ENCODE assay signal across 13 mouse cellular contexts in genomic region chr5:97097631-97098041, GRCm38 (mm10). TPM values are rescaled to one million over a fixed set of nuclear protein-coding genes. Genes with fewer than 3 reads are reported as not detected.
DNase-seq lines count a peak whose midpoint lies in the region; ATAC-seq lines count a peak whose summit lies in the region.
"Had no signal": no experiment of that assay in that cellular context is flagged by ENCODE, and none has a peak within 500 bp of the region (broad histone marks: within the 10 kb centered on the region; RNA-seq: fewer than 3 reads in every experiment).

No protein-coding gene starts in this region.

- no peak overlapping the region for H3K4me2 ChIP-seq in kidney, embryonic 16.5 days (replicated peaks; ENCODE audit: low read depth, low read length)
- no peak overlapping the region for H3K4me2 ChIP-seq in forebrain, embryonic 16.5 days (ENCODE audit: low read length)
- H3K4me2 ChIP-seq: neural tube, embryonic 12.5 days had no signal

- WGBS in kidney, embryonic 16.5 days, result 61% methylated on average over 9 of the region's 9 CpGs
- 70% methylated on average over 9 of the region's 9 CpGs for WGBS in forebrain, embryonic 16.5 days

- no peak overlapping the region for H3K27ac ChIP-seq in kidney, embryonic 16.5 days (ENCODE audit: low read length)
- no peak overlapping the region for H3K27ac ChIP-seq in forebrain, embryonic 16.5 days (ENCODE audit: low read length)
- H3K27ac ChIP-seq: neural tube, embryonic 12.5 days had no signal

- no peaks in the 10 kb centered on the region for H3K27me3 ChIP-seq in kidney, embryonic 16.5 days (ENCODE audit: insufficient read depth, low read length)
- H3K27me3 ChIP-seq in forebrain, embryonic 16.5 days (replicated peaks; ENCODE audit: control insufficient read depth, insufficient read depth, low read length), result no peaks in the 10 kb centered on the region
- H3K27me3 ChIP-seq: megakaryocyte, embryonic 14.5 days; neural tube, embryonic 12.5 days had no signal

- H3K4me1 ChIP-seq in kidney, embryonic 16.5 days (ENCODE audit: insufficient read depth, low read length), result no peaks in the 10 kb centered on the region
- no peaks in the 10 kb centered on the region for H3K4me1 ChIP-seq in forebrain, embryonic 16.5 days (replicated peaks; ENCODE audit: control insufficient read depth, insufficient read depth, low read length)
- H3K4me1 ChIP-seq: neural tube, embryonic 12.5 days had no signal

- no peak for DNase-seq in frontal cortex, adult 2 months (ENCODE audit: extremely low spot score in 1 of 2, low spot score in 1 of 2)
- DNase-seq in kidney, postnatal 4 days, result no peak
- DNase-seq in retina, embryonic 14.5 days (ENCODE audit: low spot score), result peak; percentile 25
- no peak for DNase-seq in thymus, postnatal 36 days
- DNase-seq in cerebellum, postnatal 25 days, result no peak
- DNase-seq: heart, adult 18-20 months; liver, postnatal 0 days; right cerebral cortex, postnatal 25 days had no signal

- peak; percentile 79 for ATAC-seq in frontal cortex, adult (ENCODE audit: low TSS enrichment)
- peak; percentile 92 for ATAC-seq in kidney, embryonic 16.5 days (ENCODE audit: low FRiP score, low TSS enrichment)
- peak; percentile 26; the same call in 1 of the 2 replicates for ATAC-seq in forebrain, embryonic 16.5 days
- ATAC-seq: liver, postnatal 0 days had no signal

- H3K9ac ChIP-seq in kidney, embryonic 16.5 days (replicated peaks; ENCODE audit: low read length), result no peak overlapping the region
- no peak overlapping the region for H3K9ac ChIP-seq in forebrain, embryonic 16.5 days (replicated peaks; ENCODE audit: low read depth, low read length)
- H3K9ac ChIP-seq: liver, postnatal 0 days; neural tube, embryonic 12.5 days had no signal

- H3K36me3 ChIP-seq in kidney, embryonic 16.5 days (ENCODE audit: insufficient read depth, low read length), result no peaks in the 10 kb centered on the region
- H3K36me3 ChIP-seq in forebrain, embryonic 16.5 days (ENCODE audit: control insufficient read depth, insufficient read depth), result peaks cover 21% of the 10 kb centered on the region

- no peaks in the 10 kb centered on the region for H3K9me3 ChIP-seq in kidney, embryonic 16.5 days (ENCODE audit: low read length)
- no peaks in the 10 kb centered on the region for H3K9me3 ChIP-seq in forebrain, embryonic 16.5 days (ENCODE audit: control insufficient read depth, low read length)
- H3K9me3 ChIP-seq: megakaryocyte, embryonic 14.5 days; neural tube, embryonic 12.5 days had no signal

- H3K4me3 ChIP-seq in kidney, embryonic 16.5 days (ENCODE audit: low read length), result no peak overlapping the region
- no peak overlapping the region for H3K4me3 ChIP-seq in forebrain, embryonic 16.5 days (replicated peaks; ENCODE audit: low read length)
- H3K4me3 ChIP-seq: megakaryocyte, embryonic 14.5 days; neural tube, embryonic 12.5 days had no signal

RNA-seq across cellular contexts. Expression of gene Paqr3, which starts 13.8 kb away (rescaled TPM):
- polyA plus RNA-seq in frontal cortex, adult 2 months (2012; rRNA removed), result 13.5 and 16.2 TPM in 2 replicates
- 3.8 and 5.7 TPM in 2 replicates for polyA plus RNA-seq in kidney, embryonic 16.5 days (2015; fragmentation: Nextera tagmentation; extraction: Ambion mirVana)
- polyA plus RNA-seq in forebrain, embryonic 16.5 days (2015; fragmentation: Nextera tagmentation; extraction: Ambion mirVana), result 20.4 and 23.3 TPM in 2 replicates

Comparison
In these comparisons a context has a peak if more than half of its experiments do, and no peak if none do; other contexts are left out.
1. ATAC-seq: peak in every context shown above with its lines; median percentile 92 in kidney, embryonic 16.5 days; 79 in frontal cortex, adult; 26 in forebrain, embryonic 16.5 days.